Mouse (Mus musculus): ENCODE measurements around the gene Knl1. TPM values are rescaled to one million over a fixed set of nuclear protein-coding genes. Genes with fewer than 3 reads are reported as not detected.

Knl1 gene
- polyA plus RNA-seq, 1 experiment from 2014 or later, result 11.9 TPM

GRCm38 (mm10) chr2:119050132-119050650 is 3.3 kb downstream of the Knl1 start:
- no peak overlapping the region for H3K27ac ChIP-seq
- H3K36me3 ChIP-seq, result no peaks in the 10 kb centered on the region
- no peaks in the 10 kb centered on the region for H3K27me3 ChIP-seq
- H3K4me3 ChIP-seq, result no peak overlapping the region
- H3K9me3 ChIP-seq, result no peaks in the 10 kb centered on the region
- H3K4me2 ChIP-seq, result no peak overlapping the region
- no peak for ATAC-seq (ENCODE audit: low FRiP score)
- H3K9ac ChIP-seq, result no peak overlapping the region
- H3K4me1 ChIP-seq (replicated peaks), result peaks cover 7% of the 10 kb centered on the region
- WGBS, result 96% methylated on average over 4 of the region's 4 CpGs

GRCm38 (mm10) chr2:119060139-119060538 is 13.2 kb downstream of the Knl1 start:
- Histone ChIP-seq H3K36me3 (no peaks in the 10 kb centered on the region), H3K4me3 (no peak overlapping the region), H3K9ac (no peak overlapping the region), H3K9me3 (no peaks in the 10 kb centered on the region), H3K4me2 (no peak overlapping the region), H3K4me1 (replicated peaks) (no peaks in the 10 kb centered on the region), H3K27me3 (no peaks in the 10 kb centered on the region), H3K27ac (no peak overlapping the region)
- WGBS, result 96% methylated on average over 2 of the region's 2 CpGs
- no peak for ATAC-seq (ENCODE audit: low FRiP score)

- H3K27me3 ChIP-seq, result no peaks in the 10 kb centered on the region
- no peak overlapping the region for H3K4me3 ChIP-seq
- 95% methylated on average over 4 of the region's 4 CpGs for WGBS
These were observed 25.5 kb downstream of the Knl1 start for GRCm38 (mm10) chr2:119072397-119072796.

GRCm38 (mm10) chr2:119086156-119086555 is 39.2 kb downstream of the Knl1 start:
- no peaks in the 10 kb centered on the region for H3K36me3 ChIP-seq
- H3K4me2 ChIP-seq, result no peak overlapping the region
- no peak overlapping the region for H3K27ac ChIP-seq
- H3K9ac ChIP-seq, result no peak overlapping the region
- no peaks in the 10 kb centered on the region for H3K9me3 ChIP-seq
- H3K4me3 ChIP-seq, result no peak overlapping the region
- H3K27me3 ChIP-seq, result no peaks in the 10 kb centered on the region
- no peak for ATAC-seq (ENCODE audit: low FRiP score)
- 88% methylated on average over 2 of the region's 2 CpGs for WGBS
- no peaks in the 10 kb centered on the region for H3K4me1 ChIP-seq (replicated peaks)

More at GRCm38 (mm10) chr2:119072397-119072796, 25.5 kb downstream of the Knl1 start:
- Histone ChIP-seq H3K36me3 (no peaks in the 10 kb centered on the region; the same call in 1 of the 2 replicates), H3K4me2 (no peak overlapping the region), H3K9me3 (no peaks in the 10 kb centered on the region), H3K27ac (no peak overlapping the region), H3K4me1 (replicated peaks) (no peaks in the 10 kb centered on the region), H3K9ac (no peak overlapping the region)
- no peak for ATAC-seq (ENCODE audit: low FRiP score)

- H3K4me2 ChIP-seq, result no peak overlapping the region
- H3K9ac ChIP-seq, result no peak overlapping the region
- H3K27ac ChIP-seq, result no peak overlapping the region
- H3K36me3 ChIP-seq, result peaks cover 6% of the 10 kb centered on the region; the same call in 1 of the 2 replicates
- no peaks in the 10 kb centered on the region for H3K9me3 ChIP-seq
- no peaks in the 10 kb centered on the region for H3K27me3 ChIP-seq
- H3K4me3 ChIP-seq, result no peak overlapping the region
- H3K4me1 ChIP-seq (replicated peaks), result no peaks in the 10 kb centered on the region
- ATAC-seq (ENCODE audit: low FRiP score), result no peak
These were observed 54.6 kb downstream of the Knl1 start for GRCm38 (mm10) chr2:119101552-119101951.

- 88% methylated on average over 5 of the region's 5 CpGs for WGBS
- no peak overlapping the region for H3K4me3 ChIP-seq
- no peak overlapping the region for H3K9ac ChIP-seq
- no peak overlapping the region for H3K4me2 ChIP-seq
- peaks cover 2% of the 10 kb centered on the region for H3K4me1 ChIP-seq (replicated peaks)
- no peak for ATAC-seq (ENCODE audit: low FRiP score)
- H3K27me3 ChIP-seq, result no peaks in the 10 kb centered on the region
- no peaks in the 10 kb centered on the region for H3K9me3 ChIP-seq
- no peak overlapping the region for H3K27ac ChIP-seq
- H3K36me3 ChIP-seq, result peaks cover 8% of the 10 kb centered on the region; the same call in 1 of the 2 replicates
These were observed 59.7 kb downstream of the Knl1 start for GRCm38 (mm10) chr2:119106583-119106982.

GRCm38 (mm10) chr2:119108554-119108953 is 61.6 kb downstream of the Knl1 start:
- no peak overlapping the region for H3K27ac ChIP-seq
- 63% methylated on average over 4 of the region's 4 CpGs for WGBS
- H3K9me3 ChIP-seq, result no peaks in the 10 kb centered on the region
- no peak overlapping the region for H3K9ac ChIP-seq
- no peaks in the 10 kb centered on the region for H3K27me3 ChIP-seq
- H3K36me3 ChIP-seq, result 0 out of 2 replicates have a peak, but pooled peaks cover 2% of the 10 kb centered on the region
- ATAC-seq (ENCODE audit: low FRiP score), result no peak
- H3K4me3 ChIP-seq, result no peak overlapping the region
- no peak overlapping the region for H3K4me2 ChIP-seq
- peaks cover 12% of the 10 kb centered on the region for H3K4me1 ChIP-seq (replicated peaks)

- H3K27ac ChIP-seq, result no peak overlapping the region
- ATAC-seq (ENCODE audit: low FRiP score), result no peak
- peaks cover 13% of the 10 kb centered on the region for H3K4me1 ChIP-seq (replicated peaks)
- no peak overlapping the region for H3K4me2 ChIP-seq
- no peaks in the 10 kb centered on the region for H3K27me3 ChIP-seq
- 91% methylated on average over 3 of the region's 3 CpGs for WGBS
- H3K9me3 ChIP-seq, result no peaks in the 10 kb centered on the region
- no peak overlapping the region for H3K4me3 ChIP-seq
- no peak overlapping the region for H3K9ac ChIP-seq
- 0 out of 2 replicates have a peak, but pooled peaks cover 2% of the 10 kb centered on the region for H3K36me3 ChIP-seq
These were observed 64.1 kb downstream of the Knl1 start for GRCm38 (mm10) chr2:119111060-119111459.

- 0 out of 2 replicates have a peak, but pooled peaks cover 2% of the 10 kb centered on the region for H3K36me3 ChIP-seq
- WGBS, result 1% methylated on average over 51 of the region's 51 CpGs
- H3K27me3 ChIP-seq, result no peaks in the 10 kb centered on the region
- H3K9me3 ChIP-seq, result no peaks in the 10 kb centered on the region
- peak within 1 kb of the TSS; percentile 71 for H3K9ac ChIP-seq
- H3K4me3 ChIP-seq, result peak within 1 kb of the TSS; percentile 62
- peak; percentile 96 for ATAC-seq (ENCODE audit: low FRiP score)
- peaks cover 13% of the 10 kb centered on the region for H3K4me1 ChIP-seq (replicated peaks)
- H3K27ac ChIP-seq, result peak within 1 kb of the TSS; percentile 86
- H3K4me2 ChIP-seq, result peak within 1 kb of the TSS; percentile 98
These were observed 65.7 kb downstream of the Knl1 start, which contains the start of gene Rad51 for GRCm38 (mm10) chr2:119112438-119113112. Rad51 (plus strand) TSS chr2:119112793.

- H3K9me3 ChIP-seq, result no peaks in the 10 kb centered on the region
- 0 out of 2 replicates have a peak, but pooled peaks cover 2% of the 10 kb centered on the region for H3K36me3 ChIP-seq
- WGBS, result 15% methylated on average over 20 of the region's 20 CpGs
- peak overlapping the region; percentile 98 for H3K4me2 ChIP-seq
- H3K27ac ChIP-seq, result no peak overlapping the region
- no peak for ATAC-seq (ENCODE audit: low FRiP score)
- H3K27me3 ChIP-seq, result no peaks in the 10 kb centered on the region
- peak overlapping the region; percentile 62 for H3K4me3 ChIP-seq
- peaks cover 13% of the 10 kb centered on the region for H3K4me1 ChIP-seq (replicated peaks)
- peak overlapping the region; percentile 71 for H3K9ac ChIP-seq
These were observed 66.4 kb downstream of the Knl1 start for GRCm38 (mm10) chr2:119113121-119113925.

- Histone ChIP-seq H3K36me3 (peaks cover 74% of the 10 kb centered on the region), H3K9me3 (no peaks in the 10 kb centered on the region)
These were observed 89.5 kb downstream of the Knl1 start for GRCm38 (mm10) chr2:119136346-119136898.

GRCm38 (mm10) chr2:119145199-119145598 is 98.3 kb downstream of the Knl1 start:
- Histone ChIP-seq H3K4me1 (replicated peaks) (no peaks in the 10 kb centered on the region), H3K27ac (no peak overlapping the region), H3K36me3 (peaks cover 94% of the 10 kb centered on the region), H3K4me2 (no peak overlapping the region), H3K9ac (no peak overlapping the region), H3K9me3 (no peaks in the 10 kb centered on the region), H3K27me3 (no peaks in the 10 kb centered on the region), H3K4me3 (no peak overlapping the region)
- 88% methylated on average over 2 of the region's 2 CpGs for WGBS
- ATAC-seq (ENCODE audit: low FRiP score), result no peak

More at GRCm38 (mm10) chr2:119136346-119136898, 89.5 kb downstream of the Knl1 start:
- no peak overlapping the region for H3K4me3 ChIP-seq
- H3K4me2 ChIP-seq, result no peak overlapping the region
- no peaks in the 10 kb centered on the region for H3K4me1 ChIP-seq (replicated peaks)
- ATAC-seq (ENCODE audit: low FRiP score), result no peak
- 91% methylated on average over 5 of the region's 5 CpGs for WGBS
- no peak overlapping the region for H3K9ac ChIP-seq
- H3K27ac ChIP-seq, result no peak overlapping the region
- no peaks in the 10 kb centered on the region for H3K27me3 ChIP-seq

Data from hindbrain, embryonic 13.5 days (tissue).